Mouse (Mus musculus) spleen, adult 2 months (tissue): ENCODE results near the gene Prkn.

Experiments used
- CTCF ChIP-seq: fragments of 200-500 bp; IDR thresholded peaks from 2 replicates; pipeline ENCODE4 v1.5.1; 2011; ENCODE audit warnings: mild to moderate bottlenecking, inconsistent platforms; ENCODE audit not compliant: insufficient read depth, insufficient read length, insufficient replicate concordance; ENCODE audit errors: extremely low read depth
- POLR2A ChIP-seq: fragments of 200-500 bp; IDR thresholded peaks from 2 replicates; pipeline ENCODE4 v1.6.1; 2011; ENCODE audit warnings: low read depth, low read length, inconsistent platforms

- TF ChIP-seq CTCF: no peak
- no peak for TF ChIP-seq POLR2A
These were observed 1240.7 kb downstream of the Prkn start for GRCm38 (mm10) chr17:12080656-12081495.
